13 mouse cellular contexts compared by ENCODE assay signal in genomic region chr2:8498466-8498865, GRCm38 (mm10).
DNase-seq lines count a peak whose midpoint lies in the region; ATAC-seq and TF ChIP-seq lines count a peak whose summit lies in the region.
"Had no signal": no experiment of that assay in that cellular context is flagged by ENCODE, and none has a peak within 500 bp of the region (broad histone marks: within the 10 kb centered on the region; RNA-seq: fewer than 3 reads in every experiment).

No protein-coding gene starts in this region.

- TF ChIP-seq POLR2A in ES-Bruce4 (IDR thresholded peaks at IDR 0.05; ENCODE audit: insufficient read depth, low read length) = no peak

- H3K27ac ChIP-seq in ES-Bruce4 (ENCODE audit: insufficient read depth, low read length) = peak overlapping the region; percentile 76
- H3K27ac ChIP-seq in midbrain, embryonic 16.5 days (ENCODE audit: low read length) = no peak overlapping the region
- H3K27ac ChIP-seq: stomach, postnatal 0 days had no signal

- no peaks in the 10 kb centered on the region for H3K4me1 ChIP-seq in ES-Bruce4 (ENCODE audit: control insufficient read depth, insufficient read depth, low read length)
- H3K4me1 ChIP-seq in midbrain, embryonic 16.5 days (ENCODE audit: control insufficient read depth, insufficient read depth, low read length) = no peaks in the 10 kb centered on the region

- no peak overlapping the region for H3K4me2 ChIP-seq in midbrain, embryonic 16.5 days (ENCODE audit: low read length)
- H3K4me2 ChIP-seq: liver, embryonic 11.5 days had no signal

- 3% methylated on average over 1 of the region's 1 CpGs for WGBS in midbrain, embryonic 16.5 days

- H3K36me3 ChIP-seq in ES-Bruce4 (ENCODE audit: control insufficient read depth, insufficient read depth, low read length, poor library complexity, severe bottlenecking) = no peaks in the 10 kb centered on the region
- H3K36me3 ChIP-seq in midbrain, embryonic 16.5 days (ENCODE audit: control insufficient read depth, insufficient read depth, low read length) = no peaks in the 10 kb centered on the region

- no peaks in the 10 kb centered on the region for H3K27me3 ChIP-seq in ES-Bruce4 (ENCODE audit: control insufficient read depth, insufficient read depth, low read length, poor library complexity, severe bottlenecking)
- H3K27me3 ChIP-seq in midbrain, embryonic 16.5 days (ENCODE audit: control insufficient read depth, insufficient read depth, low read depth, low read length) = no peaks in the 10 kb centered on the region

- DNase-seq in ES-CJ7 (ENCODE audit: low read depth, low spot score) = peak; percentile 71
- DNase-seq in frontal cortex, adult 2 months (ENCODE audit: extremely low spot score in 1 of 2, low spot score in 1 of 2) = peak; percentile 77 to 82
- peak; percentile 9 to 85 for DNase-seq in left cerebral cortex, adult 8-10 months (ENCODE audit: low spot score in 2 of 2)
- no peak for DNase-seq in adrenal gland, adult 2 months
- no peak for DNase-seq in urinary bladder, postnatal 10 days (ENCODE audit: low spot score)
- DNase-seq: kidney, postnatal 36 days; lung, postnatal 10 days; midbrain, embryonic 14.5 days had no signal

- H3K9me3 ChIP-seq in ES-Bruce4 (replicated peaks; ENCODE audit: control insufficient read depth, insufficient read depth, low read length, poor library complexity, severe bottlenecking) = no peaks in the 10 kb centered on the region
- H3K9me3 ChIP-seq in midbrain, embryonic 16.5 days (replicated peaks; ENCODE audit: control insufficient read depth, low read length, poor library complexity, severe bottlenecking) = no peaks in the 10 kb centered on the region; the same call in 1 of the 2 replicates

- TF ChIP-seq EP300 in ES-Bruce4 (IDR thresholded peaks at IDR 0.05; ENCODE audit: insufficient read depth, low read depth, low read length) = peak; percentile 83

- TF ChIP-seq CTCF in ES-Bruce4 (IDR thresholded peaks at IDR 0.05; ENCODE audit: low read depth, low read length) = no peak

- no peak for ATAC-seq in midbrain, embryonic 16.5 days
- ATAC-seq: activated CD4-positive, CD25-positive, alpha-beta regulatory T cell, adult 4 months had no signal

- H3K4me3 ChIP-seq in ES-Bruce4 (ENCODE audit: low read depth, low read length) = no peak overlapping the region
- no peak overlapping the region for H3K4me3 ChIP-seq in midbrain, embryonic 16.5 days (ENCODE audit: low read depth, low read length)

- no peak overlapping the region for H3K9ac ChIP-seq in ES-Bruce4 (ENCODE audit: low read depth, poor library complexity, severe bottlenecking)
- no peak overlapping the region for H3K9ac ChIP-seq in midbrain, embryonic 16.5 days (ENCODE audit: low read depth, low read length)

Comparison
In these comparisons a context has a peak if more than half of its experiments do, and no peak if none do; other contexts are left out.
1. DNase-seq: peak in ES-CJ7 (single experiment), frontal cortex, adult 2 months (2 of 2) and left cerebral cortex, adult 8-10 months (2 of 2); none in adrenal gland, adult 2 months (single experiment) and urinary bladder, postnatal 10 days (single experiment).